Mouse (Mus musculus) lung, adult 2 months (tissue): ENCODE results near the gene Dram1. TPM values are rescaled to one million over a fixed set of nuclear protein-coding genes. Genes with fewer than 3 reads are reported as not detected.

Source experiments
- DNase-seq: peaks from one replicate; pipeline ENCODE4 v3.0.0; 2022
- H3K4me1 ChIP-seq: fragments of 200-500 bp; 2 replicates; pipeline ENCODE4 v1.6.1; 2011; ENCODE audit warnings: low read length; ENCODE audit not compliant: control insufficient read depth, insufficient read depth
- H3K4me3 ChIP-seq: fragments of 200-500 bp; replicated peaks from 2 replicates; pipeline ENCODE3; 2011; ENCODE audit warnings: low read depth, mild to moderate bottlenecking, control low read depth, low read length; ENCODE audit errors: extremely low read depth
- CTCF ChIP-seq: fragments of 200-500 bp; IDR thresholded peaks from 2 replicates; pipeline ENCODE4 v1.5.1; 2011; ENCODE audit warnings: mild to moderate bottlenecking, low read length, control low read depth; ENCODE audit not compliant: insufficient read depth
- POLR2A ChIP-seq: fragments of 200-500 bp; IDR thresholded peaks from 2 replicates; pipeline ENCODE4 v1.6.1; 2011; ENCODE audit warnings: low read depth, mild to moderate bottlenecking, control low read depth, low read length, borderline replicate concordance; ENCODE audit errors: extremely low read depth
- WGBS: fragments of 180-500 bp; shearing (Covaris S2); methylation state at CpG from one replicate; pipeline ENCODE4 v1.1.7; 2018; 5-methylcytosine and 5-hydroxymethylcytosine counted together
- polyA plus RNA-seq: library from polyadenylated mRNA; depleted of rRNA; stranded (reverse); fragments of >200 nt; gene quantifications from 2 replicates; pipeline ENCODE4 v1.2.3, GENCODE M21; 2012

Dram1 gene
- polyA plus RNA-seq, 1 experiment: 326 TPM

DNA sequence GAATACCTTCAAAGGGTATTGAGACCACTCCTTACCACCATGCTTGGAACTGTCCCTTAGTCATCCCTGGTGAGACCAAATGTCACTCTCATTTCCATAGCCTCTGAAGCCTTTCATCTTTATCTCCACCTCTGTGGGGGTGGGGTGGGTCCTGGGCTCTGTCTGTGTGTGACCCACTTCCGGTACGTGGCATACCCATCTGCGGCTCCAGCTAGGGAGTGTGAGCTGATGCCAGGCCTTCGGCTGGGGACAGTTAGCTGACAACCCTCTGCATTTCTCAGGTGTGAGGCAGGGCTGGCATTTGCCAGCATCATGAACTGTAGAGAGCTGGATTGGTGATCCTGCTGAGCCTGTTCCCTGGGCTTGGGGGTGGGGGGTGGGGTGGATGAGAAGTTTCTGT is 10.7 kb upstream of the Dram1 start:
- Histone ChIP-seq H3K4me3 (no peak overlapping the region), H3K4me1 (peaks cover 10% of the 10 kb centered on the region; the same call in 1 of the 2 replicates)
- no peak for DNase-seq
- 37% methylated on average over 4 of the region's 4 CpGs for WGBS
- TF ChIP-seq POLR2A: no peak
- TF ChIP-seq CTCF: no peak

DNA sequence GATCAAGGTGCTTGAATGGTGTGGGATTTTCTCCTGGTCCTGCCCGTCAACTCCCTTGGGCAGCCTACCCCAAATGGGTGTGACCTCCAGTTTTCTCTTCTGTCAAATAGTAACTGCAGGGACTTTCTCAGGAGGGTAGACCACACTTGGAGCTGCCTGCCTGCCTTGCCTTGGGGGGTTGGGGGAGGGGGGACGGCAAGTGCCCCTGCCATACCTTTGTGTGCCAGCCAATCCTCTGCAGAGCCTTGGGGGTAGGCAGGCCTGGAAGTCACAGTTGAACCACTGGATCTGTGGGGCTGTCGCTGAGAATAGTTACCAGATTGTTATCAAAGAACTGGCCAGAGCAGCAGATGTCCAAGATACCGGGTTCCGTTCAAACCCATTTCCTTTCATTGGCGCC is 7.4 kb upstream of the Dram1 start:
- no peak for DNase-seq
- Histone ChIP-seq H3K4me1 (peaks cover 12% of the 10 kb centered on the region; the same call in 1 of the 2 replicates), H3K4me3 (no peak overlapping the region)
- 62% methylated on average over 6 of the region's 6 CpGs for WGBS
- no peak for TF ChIP-seq CTCF

DNA sequence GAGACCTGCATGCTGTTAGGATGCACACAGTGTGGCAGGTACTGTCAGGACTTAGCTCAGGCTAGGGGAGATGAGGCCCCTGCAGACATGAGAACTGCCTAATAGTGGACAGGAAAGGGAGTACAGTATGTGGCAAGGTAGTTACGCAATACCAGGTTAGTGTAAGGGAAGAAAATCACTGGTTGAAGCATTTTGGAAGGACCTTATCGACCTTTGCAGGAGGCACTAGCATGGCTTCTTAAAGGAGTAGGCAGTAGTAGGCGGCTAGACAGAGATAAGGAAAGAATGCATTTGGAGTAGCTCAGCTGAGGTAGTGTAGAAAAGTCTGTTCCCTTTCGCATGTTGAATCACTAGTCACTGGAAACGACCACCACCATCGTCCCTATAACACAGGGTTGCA is 6.9 kb upstream of the Dram1 start:
- DNase-seq: no peak

DNA sequence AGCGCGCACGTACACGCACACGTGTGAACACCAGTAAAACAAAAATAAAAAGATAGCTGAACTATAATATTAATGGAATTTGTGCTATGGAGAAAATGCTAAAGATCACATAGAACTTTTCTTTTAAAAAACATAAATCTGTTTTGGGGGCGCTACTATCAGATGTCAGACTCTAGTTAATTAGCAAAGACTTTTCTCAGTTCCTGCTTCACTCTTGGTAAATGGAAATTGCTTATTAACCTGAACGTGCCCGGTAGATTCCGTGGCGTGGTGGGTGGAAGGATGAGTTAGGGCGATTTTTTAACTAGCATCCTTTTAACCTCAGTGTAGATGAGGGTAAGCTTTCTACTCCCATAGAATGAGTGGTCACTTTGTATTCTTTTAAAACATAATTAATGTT is 6.4 kb upstream of the Dram1 start:
- TF ChIP-seq POLR2A: no peak
- TF ChIP-seq CTCF: no peak
- H3K4me1 ChIP-seq: peaks cover 13% of the 10 kb centered on the region
- DNase-seq: no peak
- WGBS: 83% methylated on average over 11 of the region's 11 CpGs
- H3K4me3 ChIP-seq: no peak overlapping the region

More for the DNA sequence above, 6.9 kb upstream of the Dram1 start:
- TF ChIP-seq CTCF (no peak), POLR2A (no peak)
- H3K4me1 ChIP-seq: peaks cover 12% of the 10 kb centered on the region
- H3K4me3 ChIP-seq: no peak overlapping the region
- WGBS: 63% methylated on average over 6 of the region's 6 CpGs

DNA sequence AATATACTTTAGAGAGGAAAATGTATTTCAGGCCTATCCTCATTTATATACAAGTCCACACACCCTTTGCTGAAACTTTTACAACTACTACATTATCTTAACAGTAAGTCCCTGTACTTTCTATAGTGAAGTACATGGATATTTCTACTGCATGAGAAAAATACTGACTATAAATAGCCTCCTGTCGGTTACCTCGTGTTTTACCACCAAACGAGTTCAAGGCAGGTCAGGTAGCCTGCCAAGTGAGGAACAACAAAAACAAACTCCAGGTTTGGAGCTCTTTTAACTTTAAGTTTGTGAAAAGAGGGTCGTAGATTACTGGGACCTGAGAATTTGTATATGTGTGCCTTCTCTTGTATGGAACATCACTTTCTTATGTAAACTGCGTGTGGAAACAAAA is 5.2 kb upstream of the Dram1 start:
- Histone ChIP-seq H3K4me1 (peaks cover 13% of the 10 kb centered on the region), H3K4me3 (no peak overlapping the region)
- no peak for DNase-seq
- WGBS: 42% methylated on average over 5 of the region's 5 CpGs
- no peak for TF ChIP-seq CTCF
- TF ChIP-seq POLR2A: no peak

DNA sequence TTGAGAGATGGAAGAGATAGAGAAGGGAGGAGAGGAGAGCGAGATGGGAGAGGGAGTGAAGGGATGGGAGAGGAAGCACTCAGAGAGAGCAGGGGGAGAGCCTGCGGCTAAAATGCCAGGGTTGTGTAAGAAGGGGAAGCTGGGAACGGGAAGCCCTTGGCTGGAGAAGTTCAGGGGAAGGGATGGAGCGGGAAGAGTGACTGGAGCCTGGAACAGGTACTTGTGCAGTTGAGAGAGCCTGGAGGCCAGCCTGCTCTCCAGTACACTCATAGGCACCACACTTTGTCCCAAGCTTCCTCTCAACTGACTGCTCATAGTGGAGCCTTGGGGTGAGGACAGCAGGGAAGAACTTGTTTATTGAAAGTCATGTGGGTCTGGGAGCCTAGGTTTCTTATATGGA is 4.6 kb upstream of the Dram1 start:
- 65% methylated on average over 4 of the region's 4 CpGs for WGBS
- no peak for TF ChIP-seq POLR2A
- TF ChIP-seq CTCF: no peak
- DNase-seq: no peak
- H3K4me1 ChIP-seq: peaks cover 13% of the 10 kb centered on the region
- H3K4me3 ChIP-seq: no peak overlapping the region

DNA sequence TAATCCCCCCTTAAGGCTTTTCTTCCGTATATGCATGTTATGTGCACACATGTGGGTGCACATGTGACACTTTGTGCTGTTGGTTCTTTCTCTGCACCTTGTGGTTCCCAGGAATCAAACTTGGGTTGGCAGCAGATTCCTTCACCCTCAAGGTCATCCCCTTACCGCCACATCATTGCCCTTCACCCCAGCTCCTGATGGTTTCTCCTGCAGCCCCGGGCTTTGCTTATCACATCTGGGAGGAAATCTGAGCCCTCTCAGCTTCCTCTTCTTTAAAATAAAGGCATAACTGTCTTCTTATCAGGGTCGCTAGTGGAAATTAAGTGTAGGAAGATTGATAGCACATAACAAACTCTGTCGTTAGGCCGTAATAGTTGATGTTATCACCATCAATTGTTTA is 3.1 kb upstream of the Dram1 start:
- H3K4me1 ChIP-seq: peaks cover 13% of the 10 kb centered on the region
- WGBS: 32% methylated on average over 6 of the region's 6 CpGs
- DNase-seq: no peak
- no peak overlapping the region for H3K4me3 ChIP-seq
- no peak for TF ChIP-seq POLR2A
- no peak for TF ChIP-seq CTCF

DNA sequence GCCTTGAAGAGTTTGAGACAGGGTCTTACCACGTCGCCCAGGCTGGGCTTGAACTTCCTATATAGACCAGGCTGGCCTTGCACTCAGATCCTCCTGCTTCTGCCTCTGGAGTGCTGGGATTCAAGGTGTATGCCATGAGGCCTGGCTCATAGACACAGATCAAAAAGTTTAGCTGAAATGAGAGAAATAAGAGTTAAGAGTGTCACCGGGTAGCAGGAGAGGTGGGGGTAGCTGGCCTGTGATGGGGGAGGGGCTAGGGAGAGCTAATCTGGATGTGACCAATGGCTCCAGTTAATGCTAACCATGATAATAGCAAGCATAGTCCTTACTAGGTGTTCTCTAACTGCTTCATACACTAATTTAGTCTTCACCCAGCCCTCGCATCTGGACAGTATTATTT is 2.4 kb upstream of the Dram1 start:
- TF ChIP-seq CTCF: no peak
- TF ChIP-seq POLR2A: no peak
- H3K4me1 ChIP-seq: peaks cover 11% of the 10 kb centered on the region
- no peak overlapping the region for H3K4me3 ChIP-seq
- no peak for DNase-seq
- 74% methylated on average over 4 of the region's 4 CpGs for WGBS

DNA sequence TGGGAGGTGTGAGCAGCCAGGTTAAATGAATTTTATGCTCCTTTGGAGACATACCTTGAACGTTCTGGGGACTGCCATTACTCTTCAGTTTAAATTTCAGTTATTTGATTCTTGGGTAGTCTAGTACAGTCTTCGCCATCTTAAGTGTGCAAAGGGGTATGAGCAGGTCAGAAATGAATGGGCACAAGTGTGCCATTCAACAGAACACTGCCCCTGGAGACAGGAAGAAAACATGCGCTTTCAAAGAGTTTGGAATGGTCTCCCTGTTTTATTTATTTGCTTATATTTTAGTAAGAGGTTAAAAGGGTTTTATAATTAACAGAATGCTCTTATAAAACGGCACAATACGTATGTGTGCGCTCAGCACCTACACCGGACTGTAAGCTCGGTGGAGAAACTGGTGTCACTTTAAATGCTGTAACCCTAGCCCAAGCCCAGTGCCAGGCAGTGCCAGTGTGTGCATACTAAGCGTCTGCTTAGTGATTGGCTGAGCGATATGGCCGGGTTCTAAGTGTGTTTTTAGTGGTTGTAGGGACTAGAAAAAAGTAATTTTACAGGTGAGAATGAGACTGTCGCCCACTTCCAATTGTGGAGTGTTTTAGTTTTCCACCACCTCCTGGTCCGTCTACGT is 1.7 kb upstream of the Dram1 start:
- TF ChIP-seq CTCF (no peak), POLR2A (no peak)
- no peak for DNase-seq
- WGBS: 54% methylated on average over 14 of the region's 14 CpGs
- H3K4me3 ChIP-seq: peak overlapping the region; percentile 79
- peaks cover 7% of the 10 kb centered on the region; the same call in 1 of the 2 replicates for H3K4me1 ChIP-seq

DNA sequence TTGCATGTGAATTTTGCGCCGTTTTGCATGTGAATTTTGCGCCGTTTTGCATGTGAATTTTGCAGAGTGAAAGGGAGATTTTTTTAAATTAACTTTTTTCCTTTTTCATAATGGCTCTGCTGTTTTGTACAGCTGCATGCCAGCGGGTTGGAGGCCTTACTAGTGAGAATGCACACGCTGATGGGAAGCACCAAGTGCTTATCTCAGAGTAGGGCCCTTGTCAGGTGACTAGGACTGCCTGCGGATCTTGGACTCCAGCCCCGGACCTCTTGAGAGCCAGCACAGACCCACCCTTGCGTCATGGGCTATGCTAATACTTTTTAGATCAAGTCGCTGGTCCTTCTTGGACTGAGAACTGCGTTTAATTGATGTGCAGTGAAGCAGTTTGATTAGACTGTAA is 1.1 kb upstream of the Dram1 start:
- Histone ChIP-seq H3K4me1 (peaks cover 7% of the 10 kb centered on the region; the same call in 1 of the 2 replicates), H3K4me3 (peak overlapping the region; percentile 79)
- DNase-seq: peak; percentile 72
- TF ChIP-seq POLR2A: no peak
- TF ChIP-seq CTCF: no peak
- 6% methylated on average over 11 of the region's 11 CpGs for WGBS

DNA sequence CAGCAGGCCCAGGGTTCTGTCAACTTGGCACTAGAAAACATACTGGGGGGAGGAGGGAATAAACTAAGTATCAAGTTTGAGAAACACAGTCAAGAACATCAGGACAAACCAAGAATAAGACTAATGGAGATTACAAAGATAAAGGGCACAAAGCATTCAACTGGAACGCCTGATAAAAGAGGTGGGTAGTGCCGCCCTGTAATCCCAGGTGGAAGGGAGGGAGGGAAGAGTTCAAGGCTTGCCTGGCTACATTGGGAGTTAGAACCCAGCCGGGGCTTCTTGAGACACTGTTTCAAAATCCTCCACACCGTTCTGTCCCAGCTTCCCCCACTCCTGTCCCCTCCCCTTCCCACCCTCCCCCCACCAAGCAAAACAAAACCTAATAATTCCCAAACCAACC is 1.2 kb downstream of the Dram1 start:
- no peak for TF ChIP-seq CTCF
- no peak for TF ChIP-seq POLR2A
- no peak for DNase-seq
- 73% methylated on average over 4 of the region's 4 CpGs for WGBS
- H3K4me1 ChIP-seq: peaks cover 7% of the 10 kb centered on the region; the same call in 1 of the 2 replicates
- H3K4me3 ChIP-seq: no peak overlapping the region
